Mouse (Mus musculus) ES-E14 (cell line): ENCODE measurements at regions not wholly inside any gene's neighbourhood (a gene's known extent, or its start where the extent isn't known, plus 50 kb on each side); places are given as distances from the start of the nearest gene placed in this dataset.

Experiments used
- HCFC1 ChIP-seq: IDR thresholded peaks from 2 replicates; pipeline ENCODE4 v1.6.1; 2012; ENCODE audit warnings: low read length, inconsistent platforms, borderline replicate concordance; ENCODE audit not compliant: insufficient read depth
- MAFK ChIP-seq: IDR thresholded peaks from 2 replicates; pipeline ENCODE4 v1.6.1; 2014; ENCODE audit warnings: mild to moderate bottlenecking, low read depth, low read length, inconsistent platforms; ENCODE audit not compliant: insufficient read depth
- ZC3H11A ChIP-seq: IDR thresholded peaks from 2 replicates; pipeline ENCODE4 v1.6.1; 2012; ENCODE audit warnings: low read depth, mild to moderate bottlenecking, inconsistent platforms, low read length, borderline replicate concordance
- ZNF384 ChIP-seq: IDR thresholded peaks from 2 replicates; pipeline ENCODE4 v1.6.1; 2012; ENCODE audit warnings: low read depth, low read length, inconsistent platforms

GRCm38 (mm10) chr7:83369191-83369590 lies 215.5 kb upstream of the Tmc3 start:
- TF ChIP-seq ZC3H11A (no peak), HCFC1 (no peak), ZNF384 (no peak), MAFK (no peak)
